Mouse (Mus musculus): ENCODE data around the gene Arhgef28. TPM values are rescaled to one million over a fixed set of nuclear protein-coding genes. Genes with fewer than 3 reads are reported as not detected.

Gene Arhgef28
- polyA plus RNA-seq, 1 experiment: 1.1 TPM

GRCm38 (mm10) chr13:97853356-97853968 lies 352.8 kb downstream of the Arhgef28 start:
- TF ChIP-seq CTCF (IDR thresholded peaks at IDR 0.05; ENCODE audit: control insufficient read depth, insufficient read depth, insufficient read length) (no peak), USF1 (IDR thresholded peaks at IDR 0.05; ENCODE audit: low read depth) (no peak), MAX (IDR thresholded peaks at IDR 0.05) (no peak), MYOG (IDR thresholded peaks at IDR 0.05; ENCODE audit: control insufficient read depth, extremely low read depth, insufficient read length) (no peak), CEBPB (IDR thresholded peaks at IDR 0.05; ENCODE audit: low read depth) (no peak), MYOD1 (IDR thresholded peaks at IDR 0.05; ENCODE audit: control insufficient read depth, insufficient read length, low read depth) (no peak), FOSL1 (IDR thresholded peaks at IDR 0.05; ENCODE audit: insufficient read depth, low read length, poor library complexity, severe bottlenecking) (no peak)
- Histone ChIP-seq H3K4me3 (ENCODE audit: insufficient read depth, poor library complexity, severe bottlenecking) (no peak overlapping the region), H3ac (ENCODE audit: control insufficient read depth, insufficient read length, low read depth) (no peak overlapping the region), H3K79me2 (ENCODE audit: control insufficient read depth, insufficient read depth) (no peaks in the 10 kb centered on the region), H3K27me3 (ENCODE audit: control insufficient read depth, insufficient read depth, insufficient read length) (no peaks in the 10 kb centered on the region), H3K79me3 (ENCODE audit: low read depth) (no peaks in the 10 kb centered on the region), H3K36me3 (ENCODE audit: control insufficient read depth, insufficient read depth) (no peaks in the 10 kb centered on the region)

Other genes with a start within 250 kb of the Arhgef28 start
- gene Utp15, start 56.6 kb upstream of the Arhgef28 start, polyA plus RNA-seq (2012; fragmentation: generic; extraction: Trizol): 13.7 TPM
- 4.7 TPM for gene Ankra2, start 56.6 kb upstream of the Arhgef28 start, polyA plus RNA-seq (2012; fragmentation: generic; extraction: Trizol)
- gene Gm21976, start 73.4 kb upstream of the Arhgef28 start, polyA plus RNA-seq (2012; fragmentation: generic; extraction: Trizol): not detected
- 1,114 TPM for gene Btf3, start 110.6 kb upstream of the Arhgef28 start, polyA plus RNA-seq (2012; fragmentation: generic; extraction: Trizol)
- 0.14 TPM for gene Foxd1, start 147.8 kb upstream of the Arhgef28 start, polyA plus RNA-seq (2012; fragmentation: generic; extraction: Trizol)

Data from C2C12 (cell line).